Mouse (Mus musculus) WW6 (cell line): ENCODE measurements around the gene Slc22a29.
"Not testable (repeated sequence)": the region's sequence is repeated elsewhere in the genome, so short reads cannot be mapped to it uniquely, and the experiment has no call there.

Source experiments
- DNase-seq: peaks from one replicate; pipeline ENCODE4 v3.0.0-alpha.2; 2013; ENCODE audit warnings: low read depth, low spot score

Slc22a29 gene

DNA sequence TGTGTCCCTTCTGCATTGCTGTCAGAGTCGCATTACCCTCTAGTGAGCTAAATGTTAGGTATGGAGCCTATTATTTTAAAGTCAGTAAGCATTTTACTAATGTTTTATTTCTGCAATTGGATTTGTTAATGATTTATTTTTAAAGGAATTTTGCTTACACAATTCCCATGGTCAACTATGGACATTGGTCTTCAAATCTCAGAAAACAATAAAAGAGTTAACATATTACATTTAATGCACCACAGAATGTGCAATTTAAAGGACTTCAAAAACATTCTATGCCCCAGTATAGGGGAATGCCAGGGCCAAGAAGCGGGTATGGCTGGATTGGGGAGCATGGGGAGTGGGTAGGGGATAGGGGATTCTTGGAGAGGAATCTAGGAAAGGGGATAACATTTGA is at the start of gene Slc22a29:
Slc22a29 (minus strand) TSS at position 101 of the 400 bp plus-strand sequence.
- DNase-seq: no peak

DNA sequence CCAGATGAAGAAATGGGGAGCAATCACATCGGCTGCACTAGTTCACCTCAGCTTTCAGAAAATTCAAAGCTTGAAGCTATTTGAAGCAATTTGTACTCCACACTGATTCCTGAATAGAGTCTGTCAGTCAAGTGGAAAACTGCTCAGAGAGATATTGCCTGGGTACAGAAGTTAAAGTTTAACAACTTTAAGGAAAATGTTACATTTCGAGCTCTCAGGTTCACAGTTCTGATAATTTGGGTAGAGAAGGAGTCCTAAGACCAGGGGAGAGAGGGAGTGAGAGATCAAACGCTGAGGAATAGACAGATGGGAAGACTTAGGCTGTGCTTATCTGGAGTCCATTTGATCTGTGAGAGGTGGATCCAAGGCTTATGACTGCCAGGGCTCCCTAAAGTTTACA is 46.6 kb upstream of the Slc22a29 start:
- no peak for DNase-seq

DNA sequence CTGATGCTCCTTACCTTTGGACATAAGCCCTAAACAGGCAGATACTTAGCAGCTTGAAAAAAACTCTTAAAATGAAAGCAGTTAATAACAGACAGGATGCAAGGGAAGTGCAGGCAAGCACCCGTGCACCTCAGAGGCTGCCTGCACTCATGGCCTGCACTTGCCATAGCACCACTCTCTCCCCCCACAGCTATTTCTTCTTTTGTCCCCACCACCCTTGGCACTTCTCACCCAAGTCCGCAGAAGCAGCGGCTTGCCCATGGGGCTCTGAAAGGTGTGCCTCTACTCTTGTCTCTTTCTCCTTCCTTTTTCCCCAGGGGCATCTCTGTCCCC is 34.0 kb upstream of the Slc22a29 start:
- DNase-seq: no peak

DNA sequence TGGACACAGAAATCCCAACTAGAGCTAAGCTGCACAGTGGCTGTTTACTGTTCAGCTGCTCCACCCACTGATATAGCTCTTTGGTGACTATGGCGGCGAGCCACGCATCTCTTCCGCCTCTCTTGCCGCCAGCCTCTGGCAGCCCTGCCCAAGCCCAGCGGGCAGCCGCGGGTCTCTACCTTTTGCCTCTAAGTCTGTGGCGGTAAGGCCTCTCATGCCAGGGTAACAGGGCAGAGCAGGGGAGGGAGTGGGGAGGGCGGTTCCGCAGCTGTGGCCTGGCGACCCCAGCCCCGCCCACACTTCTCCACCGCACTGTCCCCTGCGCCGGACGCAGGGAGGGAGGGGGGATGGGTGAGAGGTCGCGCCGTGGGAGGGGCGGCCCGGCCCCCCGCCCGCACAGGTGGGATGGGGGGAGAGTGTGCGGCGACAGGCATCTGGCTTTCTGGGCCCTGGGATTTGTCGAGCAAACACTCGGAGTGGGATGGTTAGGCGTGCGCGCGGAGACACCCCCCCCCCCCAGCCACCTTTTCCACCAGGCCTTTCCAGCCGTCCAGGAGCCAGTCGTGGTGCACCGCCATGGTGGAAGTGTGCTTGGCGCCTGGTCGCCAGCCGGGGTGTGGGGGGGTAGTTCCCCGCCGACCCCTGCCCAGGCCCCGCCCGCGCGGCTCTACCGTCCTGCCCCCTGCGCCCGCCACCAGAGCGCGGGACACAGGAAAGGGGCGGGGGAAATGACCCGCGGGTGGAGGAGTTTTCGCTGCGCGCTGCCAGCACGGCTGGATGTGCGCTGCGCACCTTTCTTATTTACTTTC is 33.4 kb upstream of the Slc22a29 start:
- peak; percentile 81 for DNase-seq

DNA sequence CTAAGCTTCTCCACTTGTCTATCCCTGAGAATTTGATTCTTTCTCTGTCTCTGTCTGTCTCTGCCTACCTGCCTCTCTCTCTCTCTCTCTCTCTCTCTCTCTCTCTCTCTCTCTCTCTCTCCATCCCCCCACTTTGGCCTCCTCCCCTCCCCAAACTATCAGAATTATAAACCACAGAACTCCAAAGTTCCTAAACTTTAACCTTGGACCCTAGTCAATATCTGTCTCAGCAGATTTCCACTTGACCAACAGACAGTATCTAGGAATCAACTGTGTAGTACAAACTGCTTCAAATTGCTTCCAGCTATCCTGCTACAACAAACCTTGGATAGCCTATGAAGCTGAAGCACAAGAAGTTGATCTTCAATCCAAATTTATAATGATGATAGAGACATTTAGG is 10.2 kb upstream of the Slc22a29 start:
- DNase-seq: no peak

DNA sequence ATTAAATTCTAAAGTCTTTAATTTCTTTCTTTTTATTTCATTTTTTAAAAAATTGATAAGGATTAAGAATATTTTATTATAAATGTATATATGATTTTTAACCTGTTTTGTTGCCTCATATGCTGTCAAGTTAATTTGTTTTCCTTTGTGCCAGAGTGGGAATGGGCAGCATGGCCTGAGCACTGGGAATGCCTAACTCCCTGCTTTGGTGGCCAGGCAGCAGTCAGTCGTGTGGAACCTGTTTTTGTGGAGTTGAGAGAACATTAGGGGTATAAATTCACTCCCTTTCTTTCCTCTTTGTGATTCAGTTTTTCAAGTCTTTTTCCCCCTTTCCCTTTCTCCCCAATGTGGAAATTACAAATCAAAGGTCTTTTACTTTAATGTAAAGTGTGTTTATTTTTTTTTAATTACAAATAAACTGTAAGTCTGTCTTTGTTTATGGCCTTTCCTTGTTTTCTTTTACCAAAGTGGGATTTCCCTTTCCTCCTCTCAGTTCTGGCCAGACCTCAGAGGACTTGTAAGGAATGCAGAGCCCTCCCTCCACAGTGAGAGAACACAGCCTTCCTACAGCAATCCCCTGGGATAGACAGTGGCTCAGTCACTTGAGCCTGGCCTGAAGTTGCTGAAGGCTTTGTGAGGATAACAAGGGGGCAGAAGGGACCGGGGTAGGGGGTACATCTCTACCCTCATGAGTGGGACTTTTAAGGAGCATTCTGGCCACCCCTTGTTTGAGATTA is 69.7 kb downstream of the Slc22a29 start:
- DNase-seq: no peak

DNA sequence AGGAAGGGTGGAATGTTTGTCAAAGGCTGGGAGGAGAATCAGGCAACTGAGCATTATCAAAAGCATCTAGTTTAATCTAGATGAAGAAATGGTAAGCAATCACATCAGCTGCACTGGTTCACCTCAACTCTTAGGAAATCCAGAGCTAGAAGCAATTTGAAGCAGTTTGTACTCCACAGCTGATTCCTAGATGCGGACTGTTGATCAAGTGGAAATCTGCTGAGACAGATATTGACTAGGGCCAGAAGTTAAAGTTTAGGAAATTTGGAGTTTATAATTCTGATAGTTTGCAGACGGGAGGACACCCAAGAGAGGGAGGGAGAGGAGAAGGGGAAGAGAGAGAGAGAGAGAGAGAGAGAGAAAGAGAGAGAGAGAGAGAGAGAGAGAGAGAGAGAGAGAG is 76.0 kb downstream of the Slc22a29 start:
- not testable (repeated sequence) for DNase-seq

DNA sequence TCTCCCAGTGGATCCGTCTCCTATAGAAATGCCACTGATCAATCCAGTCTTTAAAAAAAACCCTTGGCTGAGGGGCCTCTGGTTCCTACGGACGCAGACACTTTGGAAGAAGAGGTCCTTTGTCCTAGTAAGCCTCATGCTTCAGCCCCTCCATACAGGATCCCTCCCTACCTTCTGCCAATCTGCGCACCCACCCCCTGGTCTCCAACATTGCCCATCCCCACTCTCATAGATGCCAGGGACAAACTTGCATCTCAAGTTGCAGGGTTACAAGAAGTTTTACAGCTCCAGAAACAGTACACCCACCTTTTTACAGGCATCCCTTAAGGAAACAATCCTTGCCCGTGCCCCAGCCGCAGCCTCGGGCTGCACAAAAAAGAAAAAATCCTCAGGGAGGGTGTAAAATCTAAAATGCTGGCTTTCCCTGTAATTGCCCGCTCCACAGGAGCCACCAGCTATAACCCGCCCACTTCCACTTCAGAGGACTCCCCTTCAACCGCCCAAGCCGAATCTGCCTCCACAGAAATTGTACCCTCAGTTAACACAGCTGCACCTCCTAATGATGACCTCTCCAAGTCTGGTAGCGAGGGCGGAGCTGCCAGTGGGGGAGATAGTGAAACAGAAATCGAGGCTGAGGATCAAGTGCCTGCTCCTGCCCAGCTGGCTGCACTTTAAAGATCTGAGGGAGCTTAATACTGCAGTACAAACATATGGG is 84.4 kb downstream of the Slc22a29 start:
- not testable (repeated sequence) for DNase-seq

DNA sequence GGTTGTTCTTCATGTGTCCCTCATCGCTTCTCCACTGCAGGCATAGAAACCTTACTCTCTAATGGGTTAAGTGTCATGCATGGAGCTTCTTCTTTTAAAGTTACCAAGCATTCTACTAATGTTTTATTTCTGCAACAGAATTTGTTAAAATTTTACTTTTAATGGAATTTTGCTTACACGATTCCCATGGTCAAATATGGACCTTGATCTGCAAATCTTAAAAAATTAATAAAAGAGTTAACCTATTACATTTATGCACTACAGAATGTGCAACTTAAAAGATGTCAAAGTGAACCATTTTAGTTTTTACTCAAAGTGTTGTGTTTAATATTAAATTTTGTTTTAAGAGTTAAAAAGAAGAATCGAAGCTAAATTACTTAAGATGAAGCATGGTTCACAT is 86.8 kb downstream of the Slc22a29 start, which contains the start of gene Slc22a28:
Slc22a28 (minus strand) TSS at position 102 of the 400 bp plus-strand sequence.
- not testable (repeated sequence) for DNase-seq
